Comparison of ENCODE assay signal across 15 mouse cellular contexts in the genomic region with DNA sequence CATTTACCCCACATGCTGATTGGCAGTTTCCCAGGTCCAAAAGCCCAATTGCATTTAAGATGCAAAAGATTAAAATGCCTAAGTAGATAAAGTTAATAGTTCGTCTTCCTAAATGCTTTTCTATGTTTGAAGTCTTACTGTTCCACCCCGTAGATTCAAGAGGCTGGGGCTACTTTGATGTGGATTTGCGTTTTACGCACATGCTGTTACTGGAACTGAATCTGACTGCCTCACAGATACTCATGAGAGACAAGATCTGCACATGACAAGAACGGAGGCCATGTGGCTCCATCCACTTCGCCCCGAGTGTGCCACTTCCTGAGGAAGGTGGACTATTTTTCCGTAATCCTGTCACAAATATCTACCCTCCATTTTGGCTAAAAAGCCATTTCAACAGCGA.
A peak's percentile ranks its signal among the peaks of the same experiment; 100 is the strongest.
DNase-seq lines count a peak whose midpoint lies in the region; ATAC-seq and TF ChIP-seq lines count a peak whose summit lies in the region.
"Had no signal": no experiment of that assay in that cellular context is flagged by ENCODE, and none has a peak within 500 bp of the region (broad histone marks: within the 10 kb centered on the region; RNA-seq: fewer than 3 reads in every experiment).

No protein-coding gene starts in this region.

- DNase-seq in hindbrain, embryonic 14.5 days (ENCODE audit: low spot score) = no peak
- DNase-seq in hindbrain, postnatal 0 days (ENCODE audit: low spot score) = no peak
- DNase-seq in CD4-positive helper T cell, adult 2 months (ENCODE audit: low read depth, low spot score) = peak; percentile 91
- peak; percentile 54 for DNase-seq in brain, embryonic 14.5 days (ENCODE audit: low read depth)
- DNase-seq in thymus, adult 2 months = peak; percentile 70
- no peak for DNase-seq in embryonic facial prominence, embryonic 10.5 days (ENCODE audit: low spot score)
- DNase-seq in adrenal gland, adult (ENCODE audit: inconsistent age in 2 of 2, low spot score in 1 of 2) = no peak
- DNase-seq: cerebellum, adult 2 months; gastrocnemius, postnatal 36 days; layer of hippocampus, adult 9-11 months; liver; right cerebral cortex, postnatal 25 days had no signal

- H3K4me2 ChIP-seq in hindbrain, embryonic 14.5 days (replicated peaks) = no peak overlapping the region
- no peak overlapping the region for H3K4me2 ChIP-seq in hindbrain, postnatal 0 days (ENCODE audit: low read depth, low read length)
- H3K4me2 ChIP-seq: intestine, embryonic 15.5 days had no signal

- no peak overlapping the region for H3K4me3 ChIP-seq in hindbrain, embryonic 14.5 days (replicated peaks; ENCODE audit: low read length)
- H3K4me3 ChIP-seq in hindbrain, postnatal 0 days (ENCODE audit: low read length) = no peak overlapping the region
- no peak overlapping the region for H3K4me3 ChIP-seq in thymus, adult 2 months (ENCODE audit: control insufficient read depth, insufficient read depth, low read length)
- no peak overlapping the region for H3K4me3 ChIP-seq in embryonic facial prominence, embryonic 10.5 days
- H3K4me3 ChIP-seq: intestine, embryonic 15.5 days had no signal

- no peaks in the 10 kb centered on the region for H3K9me3 ChIP-seq in hindbrain, embryonic 14.5 days (ENCODE audit: control insufficient read depth, low read length)
- no peaks in the 10 kb centered on the region for H3K9me3 ChIP-seq in hindbrain, postnatal 0 days (ENCODE audit: low read length)
- H3K9me3 ChIP-seq in embryonic facial prominence, embryonic 10.5 days = no peaks in the 10 kb centered on the region
- H3K9me3 ChIP-seq: intestine, embryonic 15.5 days had no signal

- peak overlapping the region; percentile 82 for H3K27ac ChIP-seq in hindbrain, embryonic 14.5 days
- H3K27ac ChIP-seq in hindbrain, postnatal 0 days = no peak overlapping the region
- no peak overlapping the region; the same call in 1 of the 2 replicates for H3K27ac ChIP-seq in thymus, adult 2 months (ENCODE audit: control insufficient read depth, insufficient read depth, low read length)
- no peak overlapping the region for H3K27ac ChIP-seq in embryonic facial prominence, embryonic 10.5 days (replicated peaks)
- H3K27ac ChIP-seq: intestine, embryonic 15.5 days; kidney, postnatal 0 days had no signal

- H3K4me1 ChIP-seq in hindbrain, embryonic 14.5 days (replicated peaks; ENCODE audit: control insufficient read depth, insufficient read depth, low read length) = peaks cover 23% of the 10 kb centered on the region
- no peaks in the 10 kb centered on the region for H3K4me1 ChIP-seq in hindbrain, postnatal 0 days (ENCODE audit: insufficient read depth, low read length)
- peaks cover 24% of the 10 kb centered on the region for H3K4me1 ChIP-seq in thymus, adult 2 months (replicated peaks; ENCODE audit: control insufficient read depth, insufficient read depth, low read length)
- peaks cover 6% of the 10 kb centered on the region for H3K4me1 ChIP-seq in embryonic facial prominence, embryonic 10.5 days
- H3K4me1 ChIP-seq: intestine, embryonic 15.5 days had no signal

- 54% methylated on average over 9 of the region's 9 CpGs for WGBS in hindbrain, embryonic 14.5 days
- WGBS in hindbrain, postnatal 0 days = 61% methylated on average over 9 of the region's 9 CpGs
- 15% methylated on average over 9 of the region's 9 CpGs for WGBS in thymus, adult 2 months
- WGBS in embryonic facial prominence, embryonic 10.5 days = 74% methylated on average over 9 of the region's 9 CpGs

- no peak for ATAC-seq in hindbrain, embryonic 14.5 days (ENCODE audit: low FRiP score)
- ATAC-seq in hindbrain, postnatal 0 days = no peak

- no peak overlapping the region for H3K9ac ChIP-seq in hindbrain, embryonic 14.5 days
- no peak overlapping the region for H3K9ac ChIP-seq in hindbrain, postnatal 0 days (replicated peaks; ENCODE audit: low read length)
- H3K9ac ChIP-seq: intestine, embryonic 15.5 days had no signal

- no peak for TF ChIP-seq CTCF in hindbrain, postnatal 0 days (IDR thresholded peaks at IDR 0.05; ENCODE audit: low read depth)
- TF ChIP-seq CTCF in brain, embryonic 14.5 days (IDR thresholded peaks at IDR 0.05; ENCODE audit: borderline replicate concordance, extremely low read depth, insufficient read depth, insufficient read length) = no peak
- TF ChIP-seq CTCF in thymus, adult 2 months (IDR thresholded peaks at IDR 0.05; ENCODE audit: borderline replicate concordance, control insufficient read depth, extremely low read depth, insufficient read depth, low read length, poor library complexity) = no peak

- no peaks in the 10 kb centered on the region for H3K27me3 ChIP-seq in hindbrain, embryonic 14.5 days (ENCODE audit: control insufficient read depth, insufficient read depth, low read length)
- no peaks in the 10 kb centered on the region for H3K27me3 ChIP-seq in hindbrain, postnatal 0 days (ENCODE audit: insufficient read depth, low read length)
- H3K27me3 ChIP-seq in thymus, adult 2 months (ENCODE audit: control insufficient read depth, insufficient read depth, low read length) = no peaks in the 10 kb centered on the region
- no peaks in the 10 kb centered on the region for H3K27me3 ChIP-seq in embryonic facial prominence, embryonic 10.5 days (replicated peaks; ENCODE audit: low read depth, poor library complexity, severe bottlenecking)
- H3K27me3 ChIP-seq: CH12.LX; intestine, embryonic 15.5 days had no signal

- H3K36me3 ChIP-seq in hindbrain, embryonic 14.5 days (replicated peaks; ENCODE audit: control insufficient read depth, insufficient read depth) = no peaks in the 10 kb centered on the region
- no peaks in the 10 kb centered on the region for H3K36me3 ChIP-seq in hindbrain, postnatal 0 days (ENCODE audit: insufficient read depth, low read length)
- no peaks in the 10 kb centered on the region for H3K36me3 ChIP-seq in thymus, adult 2 months (ENCODE audit: control insufficient read depth, insufficient read depth, low read length)
- H3K36me3 ChIP-seq in embryonic facial prominence, embryonic 10.5 days (replicated peaks) = no peaks in the 10 kb centered on the region
- H3K36me3 ChIP-seq: intestine, embryonic 15.5 days had no signal

- TF ChIP-seq POLR2A in brain, embryonic 14.5 days (IDR thresholded peaks at IDR 0.05; ENCODE audit: borderline replicate concordance, extremely low read depth, insufficient read depth, insufficient read length, poor library complexity, severe bottlenecking) = no peak
- no peak for TF ChIP-seq POLR2A in thymus, adult 2 months (IDR thresholded peaks at IDR 0.05; ENCODE audit: control insufficient read depth, extremely low read depth, insufficient read depth, low read length, poor library complexity)

Comparison
In these comparisons a context has a peak if more than half of its experiments do, and no peak if none do; other contexts are left out.
1. DNase-seq: peak in CD4-positive helper T cell, adult 2 months (single experiment), brain, embryonic 14.5 days (single experiment) and thymus, adult 2 months (single experiment); none in hindbrain, embryonic 14.5 days (single experiment), hindbrain, postnatal 0 days (single experiment), embryonic facial prominence, embryonic 10.5 days (single experiment) and adrenal gland, adult (0 of 2).